Mouse (Mus musculus) MEL (cell line): ENCODE data around the gene Col4a4. TPM values are rescaled to one million over a fixed set of nuclear protein-coding genes. Genes with fewer than 3 reads are reported as not detected.
A peak's percentile ranks its signal among the peaks of the same experiment; 100 is the strongest.

ENCODE experiments used
- DNase-seq: peaks from one replicate; pipeline ENCODE4 v3.0.0; 2011; ENCODE audit warnings: low read depth, low spot score
- H3K27ac ChIP-seq: 2 replicates; pipeline ENCODE4 v1.5.1; 2012; ENCODE audit warnings: low read depth, mild to moderate bottlenecking, control low read depth, low read length, moderate library complexity; ENCODE audit not compliant: control insufficient read depth
- H3K27me3 ChIP-seq, 2 experiments: fragments of 150-350 bp in 1 of 2; sonication (generic) in 1 of 2; 2 replicates each; pipeline ENCODE4 v1.6.1; 2012; ENCODE audit warnings: low read length in 2 of 2, mild to moderate bottlenecking in 2 of 2, improper control_type of control experiment in 1 of 2, moderate library complexity in 1 of 2; ENCODE audit not compliant: insufficient read depth in 2 of 2, control insufficient read depth in 1 of 2
- H3K36me3 ChIP-seq, 2 experiments: 2 replicates each; pipeline ENCODE4 v1.6.1; 2012 to 2014; ENCODE audit warnings: low read length in 2 of 2, improper control_type of control experiment in 1 of 2, inconsistent platforms in 1 of 2, mild to moderate bottlenecking in 1 of 2; ENCODE audit not compliant: insufficient read depth in 2 of 2, control insufficient read depth in 1 of 2
- H3K4me1 ChIP-seq, 2 experiments: fragments of 150-350 bp in 1 of 2; sonication (generic) in 1 of 2; 2 replicates each; pipeline ENCODE4 v1.6.1; 2012; ENCODE audit warnings: low read length in 2 of 2, improper control_type of control experiment in 1 of 2, mild to moderate bottlenecking in 1 of 2; ENCODE audit not compliant: insufficient read depth in 2 of 2, control insufficient read depth in 1 of 2
- H3K4me3 ChIP-seq, 2 experiments: fragments of 150-350 bp in 1 of 2; sonication (generic) in 1 of 2; 2 replicates each; pipeline ENCODE4 v1.5.1; 2012; ENCODE audit warnings: low read depth in 2 of 2, low read length in 2 of 2, mild to moderate bottlenecking in 2 of 2, moderate library complexity in 2 of 2, control low read depth in 1 of 2, improper control_type of control experiment in 1 of 2; ENCODE audit not compliant: control insufficient read depth in 1 of 2, insufficient read depth in 1 of 2
- H3K79me2 ChIP-seq: 2 replicates; pipeline ENCODE4 v1.6.1; 2012; ENCODE audit warnings: mild to moderate bottlenecking, low read length, moderate library complexity; ENCODE audit not compliant: control insufficient read depth, poor library complexity, insufficient read depth
- H3K9ac ChIP-seq: 2 replicates; pipeline ENCODE4 v1.6.1; 2012; ENCODE audit warnings: low read depth, mild to moderate bottlenecking, control low read depth, low read length, moderate library complexity; ENCODE audit not compliant: control insufficient read depth, poor library complexity, severe bottlenecking
- H3K9me3 ChIP-seq: fragments of 150-350 bp; sonication (generic); replicated peaks from 2 replicates; pipeline ENCODE4 v1.6.1; 2012; ENCODE audit warnings: mild to moderate bottlenecking, low read length, improper control_type of control experiment, moderate library complexity; ENCODE audit not compliant: insufficient read depth
- BHLHE40 ChIP-seq: IDR thresholded peaks from 2 replicates; pipeline ENCODE4 v1.6.1; 2012; ENCODE audit warnings: low read depth, mild to moderate bottlenecking, inconsistent platforms, low read length, improper control_type of control experiment, borderline replicate concordance
- CHD1 ChIP-seq: IDR thresholded peaks from 2 replicates; pipeline ENCODE4 v1.6.1; 2012; ENCODE audit warnings: low read depth, mild to moderate bottlenecking, inconsistent platforms, low read length, improper control_type of control experiment
- CHD2 ChIP-seq: IDR thresholded peaks from 2 replicates; pipeline ENCODE4 v1.6.1; 2011; ENCODE audit warnings: low read length, improper control_type of control experiment
- EP300 ChIP-seq, 2 experiments: IDR thresholded peaks; 2 replicates each; pipeline ENCODE4 v1.6.1; 2011; ENCODE audit warnings: improper control_type of control experiment in 2 of 2, low read length in 2 of 2, low read depth in 1 of 2, mild to moderate bottlenecking in 1 of 2
- ETS1 ChIP-seq: IDR thresholded peaks from 2 replicates; pipeline ENCODE4 v1.6.1; 2012; ENCODE audit warnings: low read depth, mild to moderate bottlenecking, inconsistent platforms, low read length, improper control_type of control experiment, moderate library complexity
- GATA1 ChIP-seq: IDR thresholded peaks from 2 replicates; pipeline ENCODE4 v1.6.1; 2011; ENCODE audit warnings: low read depth, low read length, improper control_type of control experiment
- HCFC1 ChIP-seq: IDR thresholded peaks from 2 replicates; pipeline ENCODE4 v1.6.1; 2012; ENCODE audit warnings: low read depth, mild to moderate bottlenecking, inconsistent platforms, low read length, improper control_type of control experiment, moderate library complexity
- MAFK ChIP-seq: IDR thresholded peaks from 2 replicates; pipeline ENCODE4 v1.6.1; 2011; ENCODE audit warnings: low read depth, mild to moderate bottlenecking, low read length, improper control_type of control experiment, borderline replicate concordance
- MAX ChIP-seq: IDR thresholded peaks from 2 replicates; pipeline ENCODE4 v1.6.1; 2011; ENCODE audit warnings: low read length, improper control_type of control experiment
- MXI1 ChIP-seq: IDR thresholded peaks from 2 replicates; pipeline ENCODE4 v1.6.1; 2011; ENCODE audit warnings: mild to moderate bottlenecking, low read depth, low read length, improper control_type of control experiment
- MYB ChIP-seq: IDR thresholded peaks from 2 replicates; pipeline ENCODE4 v1.6.1; 2011; ENCODE audit warnings: mild to moderate bottlenecking, low read depth, low read length, improper control_type of control experiment
- MYC ChIP-seq: IDR thresholded peaks from 2 replicates; pipeline ENCODE4 v1.6.1; 2011; ENCODE audit warnings: low read depth, mild to moderate bottlenecking, low read length, improper control_type of control experiment, moderate library complexity
- NELFE ChIP-seq: IDR thresholded peaks from 2 replicates; pipeline ENCODE4 v1.6.1; 2011; ENCODE audit warnings: low read depth, low read length, improper control_type of control experiment
- NRF1 ChIP-seq: IDR thresholded peaks from 2 replicates; pipeline ENCODE4 v1.6.1; 2014; ENCODE audit warnings: low read depth, mild to moderate bottlenecking, inconsistent platforms, low read length, improper control_type of control experiment, moderate library complexity; ENCODE audit not compliant: poor library complexity, insufficient read depth, severe bottlenecking
- POLR2A ChIP-seq, 2 experiments: IDR thresholded peaks; 2 replicates each; pipeline ENCODE4 v1.6.1; 2011 to 2012; ENCODE audit warnings: low read length in 2 of 2, mild to moderate bottlenecking in 2 of 2, control low read depth in 1 of 2, improper control_type of control experiment in 1 of 2, low read depth in 1 of 2, moderate library complexity in 1 of 2; ENCODE audit not compliant: control insufficient read depth in 1 of 2, insufficient read depth in 1 of 2, poor library complexity in 1 of 2
- POLR2AphosphoS2 ChIP-seq: IDR thresholded peaks from 2 replicates; pipeline ENCODE4 v1.6.1; 2011; ENCODE audit warnings: low read length, improper control_type of control experiment
- RCOR1 ChIP-seq: IDR thresholded peaks from 2 replicates; pipeline ENCODE4 v1.6.1; 2012; ENCODE audit warnings: low read depth, mild to moderate bottlenecking, inconsistent platforms, low read length, improper control_type of control experiment
- SIN3A ChIP-seq: IDR thresholded peaks from 2 replicates; pipeline ENCODE4 v1.6.1; 2012; ENCODE audit warnings: low read length, improper control_type of control experiment, inconsistent platforms
- TAL1 ChIP-seq: IDR thresholded peaks from 2 replicates; pipeline ENCODE4 v1.6.1; 2012; ENCODE audit warnings: mild to moderate bottlenecking, inconsistent platforms, low read length, moderate library complexity, mixed read lengths
- TBP ChIP-seq: IDR thresholded peaks from 2 replicates; pipeline ENCODE4 v1.8.0; 2011; ENCODE audit warnings: low read depth, low read length, improper control_type of control experiment
- TCF12 ChIP-seq: IDR thresholded peaks from 2 replicates; pipeline ENCODE4 v1.6.1; 2014; ENCODE audit warnings: low read depth, mild to moderate bottlenecking, inconsistent platforms, low read length, improper control_type of control experiment, moderate library complexity
- USF2 ChIP-seq, 2 experiments: IDR thresholded peaks; 2 replicates each; pipeline ENCODE4 v1.6.1; 2011 to 2012; ENCODE audit warnings: improper control_type of control experiment in 2 of 2, low read length in 2 of 2, borderline replicate concordance in 1 of 2, inconsistent platforms in 1 of 2, low read depth in 1 of 2, mild to moderate bottlenecking in 1 of 2; ENCODE audit not compliant: insufficient read depth in 1 of 2
- ZC3H11A ChIP-seq: IDR thresholded peaks from 2 replicates; pipeline ENCODE4 v1.6.1; 2012; ENCODE audit warnings: low read depth, mild to moderate bottlenecking, inconsistent platforms, low read length, improper control_type of control experiment
- ZKSCAN1 ChIP-seq: IDR thresholded peaks from 2 replicates; pipeline ENCODE4 v1.6.1; 2012; ENCODE audit warnings: low read depth, mild to moderate bottlenecking, inconsistent platforms, low read length, improper control_type of control experiment, moderate library complexity
- ZNF384 ChIP-seq: IDR thresholded peaks from 2 replicates; pipeline ENCODE4 v1.6.1; 2012; ENCODE audit warnings: low read depth, mild to moderate bottlenecking, inconsistent platforms, low read length, improper control_type of control experiment
- polyA plus RNA-seq, 2 experiments: library from polyadenylated mRNA; stranded (reverse) in 1 of 2; unstranded in 1 of 2; fragments of >175 nt in 1 of 2; fragments of >200 nt in 1 of 2; gene quantifications; 2 replicates each; pipeline versions ENCODE4 v1.2.1 to v1.2.4; 2012; ENCODE audit warnings: low replicate concordance in 2 of 2, low read depth in 1 of 2; ENCODE audit not compliant: insufficient read length in 2 of 2, insufficient read depth in 1 of 2, missing spikeins in 1 of 2
- total RNA-seq: library from RNA; depleted of rRNA; stranded (reverse); fragments of 300-350 nt; gene quantifications from 2 replicates; pipeline ENCODE4 v1.2.3, GENCODE M21; 2012

Gene Col4a4
- total and polyA plus RNA-seq, 3 experiments = 0.03 TPM; not detected in 2

GRCm38 (mm10) chr1:82627652-82628051 is 41.0 kb upstream of the Col4a4 start:
- Histone ChIP-seq H3K27ac (peak overlapping the region; percentile 15; the same call in 1 of the 2 replicates), H3K4me3 (no peak overlapping the region), H3K27me3 (no peaks in the 10 kb centered on the region), H3K36me3 (peaks cover 0 to 34% of the 10 kb centered on the region in 2 experiments; a peak in 2 of 4 replicates), H3K9ac (no peak overlapping the region), H3K9me3 (no peaks in the 10 kb centered on the region), H3K79me2 (no peaks in the 10 kb centered on the region), H3K4me1 (peaks cover 18 to 41% of the 10 kb centered on the region in 2 experiments)
- TF ChIP-seq MAX (peak; percentile 51; the same call in 1 of the 2 replicates), MAFK (peak; percentile 26; the same call in 1 of the 2 replicates), NELFE (no peak), MYB (no peak), TAL1 (peak; percentile 74), BHLHE40 (no peak), RCOR1 (peak; percentile 88), EP300 (IDR thresholded peaks at IDR 0.05; ENCODE audit: low read depth in 1 of 2, low read length in 2 of 2) (peak; percentile 79 to 88), TCF12 (peak; percentile 95), MXI1 (no peak; the same call in 1 of the 2 replicates), ZNF384 (peak; percentile 91), CHD2 (no peak), GATA1 (peak; percentile 93), ETS1 (peak; percentile 85)
- peak; percentile 45 for DNase-seq

GRCm38 (mm10) chr1:82625474-82625873 is 38.8 kb upstream of the Col4a4 start:
- Histone ChIP-seq H3K36me3 (peaks cover 0 to 33% of the 10 kb centered on the region in 2 experiments; a peak in 2 of 4 replicates), H3K9ac (no peak overlapping the region), H3K79me2 (no peaks in the 10 kb centered on the region), H3K27me3 (no peaks in the 10 kb centered on the region), H3K4me1 (peaks cover 18 to 37% of the 10 kb centered on the region in 2 experiments), H3K9me3 (no peaks in the 10 kb centered on the region), H3K27ac (peak overlapping the region; percentile 73), H3K4me3 (peak overlapping the region; percentile 0 to 8; a peak in 1 of 4 replicates)
- DNase-seq = peak; percentile 80
- TF ChIP-seq CHD1 = no peak
- TF ChIP-seq EP300 (IDR thresholded peaks at IDR 0.05; ENCODE audit: low read depth in 1 of 2, low read length in 2 of 2) = peak; percentile 91 to 96
- TF ChIP-seq POLR2A (IDR thresholded peaks at IDR 0.05; ENCODE audit: control insufficient read depth in 1 of 2, insufficient read depth in 1 of 2, low read depth in 1 of 2, low read length in 2 of 2, poor library complexity in 1 of 2) = no peak
- no peak for TF ChIP-seq ZKSCAN1
- peak; percentile 32; the same call in 1 of the 2 replicates for TF ChIP-seq MYC
- TF ChIP-seq NRF1 = no peak
- TF ChIP-seq TCF12 = peak; percentile 90
- peak; percentile 48; the same call in 1 of the 2 replicates for TF ChIP-seq SIN3A
- peak; percentile 89 for TF ChIP-seq RCOR1
- no peak for TF ChIP-seq POLR2AphosphoS2
- TF ChIP-seq GATA1 = peak; percentile 92
- TF ChIP-seq ETS1 = peak; percentile 79
- peak; percentile 85 for TF ChIP-seq TAL1
- no peak for TF ChIP-seq USF2 (IDR thresholded peaks at IDR 0.05; ENCODE audit: borderline replicate concordance in 1 of 2, insufficient read depth in 1 of 2, low read depth in 1 of 2, low read length in 2 of 2)
- no peak for TF ChIP-seq ZC3H11A
- no peak for TF ChIP-seq HCFC1
- TF ChIP-seq TBP = 0 out of 2 replicates have a peak, but pooled peaks have one; percentile 10
